Mouse (Mus musculus) kidney, embryonic 14.5 days (tissue): ENCODE measurements around the gene Fzd10. TPM values are rescaled to one million over a fixed set of nuclear protein-coding genes. Genes with fewer than 3 reads are reported as not detected.

Experiments used
- ATAC-seq: fragments of 200-750 bp; cut with Nextera tagmentation; 2 replicates; pipeline ENCODE4 v1.8.0; 2017; ENCODE audit warnings: moderate number of reproducible peaks, mild to moderate bottlenecking, moderate TSS enrichment, moderate library complexity; ENCODE audit not compliant: low FRiP score, low TSS enrichment
- H3K27ac ChIP-seq: fragments of 300-500 bp; sonication (generic); 2 replicates; pipeline ENCODE4 v1.5.1; 2014; ENCODE audit warnings: low read depth, mild to moderate bottlenecking, low read length, moderate library complexity, mixed read lengths
- H3K27me3 ChIP-seq: fragments of 300-500 bp; sonication (generic); 2 replicates; pipeline ENCODE4 v1.6.1; 2014; ENCODE audit warnings: mild to moderate bottlenecking, low read length; ENCODE audit not compliant: control insufficient read depth, insufficient read depth
- H3K36me3 ChIP-seq: fragments of 300-500 bp; sonication (generic); 2 replicates; pipeline ENCODE4 v1.6.1; 2014; ENCODE audit warnings: low read length, mixed read lengths; ENCODE audit not compliant: control insufficient read depth, insufficient read depth
- H3K4me1 ChIP-seq: fragments of 300-500 bp; sonication (generic); 2 replicates; pipeline ENCODE4 v1.6.1; 2014; ENCODE audit warnings: low read length, mixed read lengths; ENCODE audit not compliant: control insufficient read depth, insufficient read depth
- H3K4me2 ChIP-seq: fragments of 300-500 bp; sonication (generic); replicated peaks from 2 replicates; pipeline ENCODE4 v1.6.1; 2014; ENCODE audit warnings: low read depth, mild to moderate bottlenecking, low read length
- H3K4me3 ChIP-seq: fragments of 300-500 bp; sonication (generic); 2 replicates; pipeline ENCODE4 v1.5.1; 2014; ENCODE audit warnings: mild to moderate bottlenecking, low read length
- H3K9ac ChIP-seq: fragments of 300-500 bp; sonication (generic); 2 replicates; pipeline ENCODE4 v1.6.1; 2014; ENCODE audit warnings: low read depth, mild to moderate bottlenecking, low read length, moderate library complexity
- H3K9me3 ChIP-seq: fragments of 300-500 bp; sonication (generic); 2 replicates; pipeline ENCODE4 v1.6.1; 2016; ENCODE audit warnings: low read length; ENCODE audit not compliant: control insufficient read depth
- WGBS: fragments of 180-500 bp; shearing (Covaris S2); extraction: QIAGEN DNeasy Blood & Tissue Kit; methylation state at CpG from one replicate; pipeline ENCODE4 v1.1.7; 2014; 5-methylcytosine and 5-hydroxymethylcytosine counted together
- polyA plus RNA-seq: library from polyadenylated mRNA; unstranded; fragments of >200 nt; fragmentation: Nextera tagmentation; extraction: Ambion mirVana; gene quantifications from 2 replicates; pipeline ENCODE4 v1.2.1, GENCODE M21; 2014

The Fzd10 gene
- polyA plus RNA-seq, 1 experiment from 2014 or later = 3.4 TPM

DNA sequence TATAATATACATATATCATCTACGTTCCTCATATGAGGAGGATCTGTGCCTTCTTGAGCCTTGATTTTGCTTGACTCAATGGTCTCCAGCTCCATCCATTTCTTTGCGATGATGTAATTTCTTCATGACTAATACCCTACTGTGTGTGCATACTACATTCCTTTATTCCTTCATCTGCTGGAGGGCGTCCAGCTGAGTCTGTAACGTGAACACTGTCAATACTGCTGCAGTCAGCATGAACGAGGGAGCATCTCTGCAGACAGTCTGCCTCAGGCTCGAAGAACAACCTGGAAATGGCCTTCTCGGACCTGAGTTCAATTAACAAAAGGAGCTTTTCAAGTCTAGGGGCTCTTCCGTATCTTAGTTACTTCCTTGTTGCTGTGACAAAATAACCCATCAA lies 28.9 kb upstream of the Fzd10 start:
- Histone ChIP-seq H3K27me3 (no peaks in the 10 kb centered on the region), H3K9ac (no peak overlapping the region), H3K4me1 (0 out of 2 replicates have a peak, but pooled peaks cover 8% of the 10 kb centered on the region), H3K27ac (no peak overlapping the region), H3K36me3 (no peaks in the 10 kb centered on the region), H3K4me2 (no peak overlapping the region), H3K9me3 (0 out of 2 replicates have a peak, but pooled peaks cover 6% of the 10 kb centered on the region), H3K4me3 (no peak overlapping the region)
- no peak for ATAC-seq
- WGBS = 76% methylated on average over 8 of the region's 8 CpGs

DNA sequence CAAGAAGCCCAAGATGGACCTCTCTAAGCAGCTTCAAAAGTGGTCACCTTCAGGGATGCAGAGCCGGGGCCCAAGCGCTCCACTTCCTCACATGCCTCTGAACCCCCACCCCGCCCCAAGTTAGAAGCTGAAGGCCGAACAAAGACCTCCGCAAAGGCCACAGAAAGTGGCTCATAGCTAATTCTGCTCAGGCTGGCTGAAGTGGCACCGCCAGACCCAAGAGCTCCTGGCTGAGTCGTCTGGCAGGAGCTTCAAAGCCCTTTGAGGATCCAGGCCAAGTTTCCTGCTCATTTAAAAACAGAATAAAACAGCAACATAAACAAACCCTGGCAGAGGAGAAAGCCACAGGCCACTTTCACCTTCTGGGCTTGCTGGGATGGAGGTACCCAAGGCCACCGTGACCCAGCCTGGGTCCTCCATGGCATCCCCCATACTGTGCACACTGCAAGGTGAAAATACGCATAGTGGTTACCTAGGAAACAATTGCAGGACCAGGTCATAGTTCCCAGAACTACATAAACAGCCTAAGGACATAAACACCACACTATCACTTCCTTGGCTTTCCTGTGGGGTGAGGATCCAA lies 24.6 kb upstream of the Fzd10 start:
- Histone ChIP-seq H3K27me3 (no peaks in the 10 kb centered on the region), H3K4me1 (0 out of 2 replicates have a peak, but pooled peaks cover 3% of the 10 kb centered on the region), H3K27ac (no peak overlapping the region), H3K36me3 (no peaks in the 10 kb centered on the region), H3K9me3 (0 out of 2 replicates have a peak, but pooled peaks cover 6% of the 10 kb centered on the region), H3K4me2 (no peak overlapping the region), H3K9ac (no peak overlapping the region), H3K4me3 (no peak overlapping the region)
- no peak for ATAC-seq
- WGBS = 72% methylated on average over 9 of the region's 9 CpGs

DNA sequence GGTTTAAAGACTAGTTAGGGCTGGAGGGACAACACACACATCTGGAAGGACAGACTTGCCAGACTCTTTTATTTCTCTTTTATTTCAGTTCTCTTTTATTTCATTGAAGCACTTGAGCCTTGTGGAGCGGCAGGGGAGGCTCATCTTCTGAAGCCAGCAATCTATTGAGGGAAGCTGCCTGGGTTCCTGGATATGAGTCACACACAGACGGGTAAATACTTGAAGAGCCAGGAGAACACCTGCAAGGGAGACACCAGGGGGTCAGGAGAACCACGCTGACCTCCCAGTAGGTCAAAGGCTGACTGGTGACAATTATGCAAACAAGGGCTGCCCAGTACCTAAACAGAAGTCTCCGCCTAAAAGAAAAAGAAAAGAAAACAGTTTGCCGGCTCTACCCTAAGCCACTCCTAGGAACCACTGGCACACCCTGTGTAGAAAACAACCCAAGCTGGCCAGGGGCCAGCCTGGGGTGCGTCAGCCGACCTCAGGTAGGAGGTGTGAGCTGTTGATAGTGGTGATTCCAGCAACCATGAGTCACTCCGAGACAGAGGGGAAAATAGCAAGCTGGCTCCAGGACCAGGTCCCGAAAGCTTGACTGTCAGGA lies 21.5 kb upstream of the Fzd10 start:
- Histone ChIP-seq H3K4me2 (no peak overlapping the region), H3K4me1 (0 out of 2 replicates have a peak, but pooled peaks cover 3% of the 10 kb centered on the region), H3K27ac (no peak overlapping the region), H3K36me3 (no peaks in the 10 kb centered on the region), H3K27me3 (no peaks in the 10 kb centered on the region), H3K4me3 (no peak overlapping the region), H3K9me3 (0 out of 2 replicates have a peak, but pooled peaks cover 5% of the 10 kb centered on the region), H3K9ac (no peak overlapping the region)
- WGBS = 40% methylated on average over 9 of the region's 9 CpGs
- ATAC-seq = no peak

DNA sequence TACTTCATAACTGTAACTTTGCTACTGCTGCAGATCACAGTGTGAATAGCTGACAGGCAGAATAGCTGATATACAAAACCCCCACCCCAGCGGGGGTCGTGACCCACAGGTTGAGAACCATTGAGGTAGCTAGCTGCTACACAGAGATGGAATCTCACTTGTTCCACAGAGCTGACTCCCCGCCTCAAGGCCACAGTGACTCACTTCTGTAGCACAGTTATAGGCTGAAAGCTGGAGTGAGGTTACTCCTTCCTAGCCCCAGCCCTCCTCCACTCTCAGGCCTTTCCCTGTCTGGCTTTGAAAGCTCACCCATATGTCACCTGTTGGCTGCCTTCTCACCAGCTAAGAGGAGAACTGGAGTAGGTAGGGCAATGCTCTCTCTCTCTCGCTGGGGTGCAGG lies 19.7 kb upstream of the Fzd10 start:
- Histone ChIP-seq H3K4me1 (0 out of 2 replicates have a peak, but pooled peaks cover 3% of the 10 kb centered on the region), H3K27me3 (no peaks in the 10 kb centered on the region), H3K27ac (no peak overlapping the region), H3K9me3 (no peaks in the 10 kb centered on the region), H3K4me2 (no peak overlapping the region), H3K4me3 (no peak overlapping the region), H3K9ac (no peak overlapping the region), H3K36me3 (no peaks in the 10 kb centered on the region)
- WGBS = 59% methylated on average over 4 of the region's 4 CpGs
- ATAC-seq = no peak

DNA sequence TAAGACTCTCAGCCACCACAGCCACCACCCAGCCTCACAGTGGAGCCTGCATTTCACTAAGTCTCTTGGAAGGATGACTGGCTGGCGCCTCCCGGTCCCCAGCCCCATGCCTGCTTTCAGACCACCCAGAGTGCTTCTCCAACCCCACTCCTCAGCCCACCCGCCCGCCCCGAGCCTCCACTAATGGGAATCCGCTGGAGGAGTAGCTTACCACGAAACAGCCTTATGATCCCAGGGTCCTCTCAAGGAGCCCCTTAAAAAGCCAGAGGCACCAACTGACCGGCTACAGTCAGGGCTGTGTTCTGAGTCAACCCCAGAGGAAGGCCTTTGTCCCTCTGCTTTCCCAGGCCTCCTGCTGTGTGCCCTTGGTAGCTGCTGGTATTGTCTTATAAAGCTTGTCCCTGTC lies 19.1 kb upstream of the Fzd10 start:
- H3K4me1 ChIP-seq = 0 out of 2 replicates have a peak, but pooled peaks cover 3% of the 10 kb centered on the region
- H3K4me2 ChIP-seq = no peak overlapping the region
- no peak for ATAC-seq
- no peaks in the 10 kb centered on the region for H3K9me3 ChIP-seq
- 19% methylated on average over 8 of the region's 8 CpGs for WGBS
- H3K27me3 ChIP-seq = no peaks in the 10 kb centered on the region
- no peaks in the 10 kb centered on the region for H3K36me3 ChIP-seq
- no peak overlapping the region for H3K9ac ChIP-seq
- no peak overlapping the region for H3K27ac ChIP-seq
- no peak overlapping the region for H3K4me3 ChIP-seq

DNA sequence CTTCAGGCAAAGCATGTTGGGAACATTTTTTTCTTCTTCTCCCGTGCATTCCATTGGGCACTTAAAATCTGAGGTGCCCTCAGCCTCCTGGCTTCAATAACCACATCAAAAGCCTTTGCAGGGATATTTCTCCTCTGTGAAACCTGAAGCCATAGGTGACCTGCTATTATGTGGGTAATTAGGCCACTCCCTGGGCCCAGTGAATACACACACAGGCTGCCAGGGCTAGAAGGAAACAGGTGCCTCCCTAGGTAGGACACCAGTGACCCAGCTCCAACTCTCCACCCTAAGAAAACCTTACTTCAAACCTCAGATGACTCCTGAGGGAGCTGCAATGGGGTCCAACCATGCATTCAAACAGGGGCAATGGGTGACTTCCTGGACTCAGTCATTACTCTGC lies 11.4 kb upstream of the Fzd10 start:
- H3K4me2 ChIP-seq = no peak overlapping the region
- WGBS = 45% methylated on average over 1 of the region's 1 CpGs
- no peak overlapping the region for H3K27ac ChIP-seq
- no peaks in the 10 kb centered on the region for H3K4me1 ChIP-seq
- no peaks in the 10 kb centered on the region for H3K27me3 ChIP-seq
- H3K9ac ChIP-seq = no peak overlapping the region
- no peak for ATAC-seq
- no peak overlapping the region for H3K4me3 ChIP-seq
- H3K9me3 ChIP-seq = no peaks in the 10 kb centered on the region
- no peaks in the 10 kb centered on the region for H3K36me3 ChIP-seq

DNA sequence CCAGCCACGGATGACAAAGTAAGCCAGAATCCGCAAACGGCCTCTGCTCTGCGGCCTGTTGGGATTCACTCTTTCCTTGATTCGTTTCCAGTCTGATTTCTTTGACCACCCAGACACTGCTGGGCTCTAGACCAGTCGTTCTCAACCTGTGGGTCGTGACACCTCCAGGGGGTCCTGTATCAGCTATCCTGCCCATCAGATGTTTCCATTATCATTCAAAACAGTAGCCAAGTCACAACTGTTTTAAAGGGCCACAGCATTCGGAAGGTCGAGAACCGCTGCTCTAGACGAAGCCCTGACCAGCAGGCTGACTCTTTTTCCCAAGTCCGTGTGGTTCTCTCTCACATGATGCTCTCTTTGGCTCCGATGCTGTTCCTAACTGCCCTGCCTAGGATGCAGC lies 7.2 kb upstream of the Fzd10 start:
- no peak for ATAC-seq

DNA sequence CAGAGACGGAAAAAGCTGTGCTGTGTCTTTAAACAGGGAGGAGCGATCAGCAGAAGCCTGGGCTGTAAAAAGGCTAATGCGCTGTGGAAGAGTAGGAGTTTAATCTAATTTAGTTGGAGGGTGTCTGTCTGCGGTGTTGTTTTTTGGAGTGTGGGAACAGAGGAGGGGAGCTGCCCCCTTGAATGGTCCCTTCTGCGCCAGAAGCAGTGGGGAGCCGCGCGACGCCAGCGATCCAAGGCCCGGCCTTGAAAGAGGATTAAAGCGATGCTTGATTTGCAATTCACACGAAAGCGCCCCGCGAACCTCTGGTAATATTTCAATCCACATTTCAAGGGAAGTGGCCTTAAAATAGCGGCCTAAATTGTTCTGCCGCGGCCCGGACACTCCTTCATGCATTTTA lies 3.8 kb upstream of the Fzd10 start:
- ATAC-seq = no peak
- Histone ChIP-seq H3K4me3 (peak overlapping the region; percentile 35), H3K4me1 (peaks cover 30% of the 10 kb centered on the region), H3K9me3 (no peaks in the 10 kb centered on the region), H3K4me2 (peak overlapping the region; percentile 46), H3K36me3 (no peaks in the 10 kb centered on the region), H3K27me3 (peaks cover 24% of the 10 kb centered on the region), H3K27ac (no peak overlapping the region), H3K9ac (peak overlapping the region; percentile 35; the same call in 1 of the 2 replicates)
- 3% methylated on average over 20 of the region's 20 CpGs for WGBS

More for the DNA sequence above, 7.2 kb upstream of the Fzd10 start:
- Histone ChIP-seq H3K4me1 (0 out of 2 replicates have a peak, but pooled peaks cover 7% of the 10 kb centered on the region), H3K4me2 (no peak overlapping the region), H3K27me3 (no peaks in the 10 kb centered on the region; the same call in 1 of the 2 replicates), H3K9ac (no peak overlapping the region), H3K9me3 (no peaks in the 10 kb centered on the region), H3K4me3 (no peak overlapping the region), H3K27ac (no peak overlapping the region), H3K36me3 (no peaks in the 10 kb centered on the region)
- 86% methylated on average over 13 of the region's 13 CpGs for WGBS

DNA sequence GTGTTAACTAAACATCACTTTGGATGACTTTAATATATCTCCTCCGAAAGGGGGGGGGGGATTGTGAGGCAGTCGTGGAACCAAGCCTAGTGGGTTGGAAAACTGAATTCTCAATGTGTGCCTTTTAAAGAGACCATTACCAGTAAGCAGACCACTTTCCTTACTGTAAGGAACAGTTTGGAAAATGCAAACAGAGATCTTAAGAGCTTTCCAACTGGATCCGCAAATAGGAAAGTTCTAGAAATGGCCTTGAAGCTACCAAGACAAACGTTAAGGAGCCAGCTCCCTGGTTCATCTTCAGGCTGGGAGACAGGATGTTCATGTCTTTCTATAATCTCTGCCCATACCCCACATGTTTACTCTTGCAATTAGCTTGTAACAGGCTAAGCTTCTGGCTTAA lies 3.3 kb upstream of the Fzd10 start:
- Histone ChIP-seq H3K36me3 (no peaks in the 10 kb centered on the region), H3K4me1 (peaks cover 30% of the 10 kb centered on the region), H3K27me3 (peaks cover 30% of the 10 kb centered on the region), H3K9ac (no peak overlapping the region), H3K9me3 (no peaks in the 10 kb centered on the region), H3K4me3 (peak overlapping the region; percentile 35), H3K27ac (no peak overlapping the region), H3K4me2 (peak overlapping the region; percentile 46)
- WGBS = 12% methylated on average over 4 of the region's 4 CpGs
- no peak for ATAC-seq
